Mouse (Mus musculus) liver, adult 2 months (tissue): ENCODE data around the gene Sars2.

Experiments
- CTCF ChIP-seq: fragments of 200-500 bp; IDR thresholded peaks from 2 replicates; pipeline ENCODE4 v1.5.1; 2011; ENCODE audit warnings: low read depth, low read length, control low read depth
- POLR2A ChIP-seq: fragments of 200-500 bp; IDR thresholded peaks from 2 replicates; pipeline ENCODE4 v1.6.1; 2011; ENCODE audit warnings: low read length, control low read depth; ENCODE audit not compliant: insufficient read depth; ENCODE audit errors: extremely low read depth

GRCm38 (mm10) chr7:28770309-28770708 lies 28.5 kb downstream of the Sars2 start:
- TF ChIP-seq POLR2A (no peak), CTCF (no peak)
